Mouse (Mus musculus) kidney, adult 2 months (tissue): Measurements from ENCODE around the gene Mrpl42.
"Not testable (repeated sequence)": the region's sequence is repeated elsewhere in the genome, so short reads cannot be mapped to it uniquely, and the experiment has no call there.

Source experiments
- CTCF ChIP-seq: fragments of 200-500 bp; conservative IDR thresholded peaks from 2 replicates; pipeline ENCODE4 v1.5.1; 2011; ENCODE audit warnings: low read depth, mild to moderate bottlenecking, control low read depth, low read length, moderate library complexity, mixed read lengths; ENCODE audit not compliant: insufficient read depth, insufficient read length
- POLR2A ChIP-seq: fragments of 200-500 bp; IDR thresholded peaks from one replicate; pipeline ENCODE4 v1.6.1; 2011; ENCODE audit warnings: low read depth, low read length, control low read depth

DNA sequence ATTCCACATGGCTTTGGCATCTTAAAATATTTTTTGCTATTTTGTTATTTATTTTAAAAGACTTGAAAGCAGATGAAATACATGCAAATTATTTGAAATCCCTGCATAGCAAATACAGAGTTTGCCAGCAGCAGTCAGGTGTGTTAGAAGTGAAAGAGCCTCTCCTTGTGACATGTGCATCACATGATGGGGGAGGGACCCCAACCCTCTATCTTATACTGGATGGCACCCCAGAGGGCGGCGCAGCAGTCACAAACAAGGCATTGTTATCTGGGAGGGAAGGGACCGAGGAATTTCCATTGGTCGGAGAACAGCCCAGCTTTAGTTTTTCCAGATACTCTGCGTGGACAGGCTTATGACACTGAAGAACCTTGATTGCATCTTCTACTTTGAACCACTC is 47.3 kb upstream of the Mrpl42 start:
- not testable (repeated sequence) for TF ChIP-seq CTCF, POLR2A
